Mouse (Mus musculus) fibroblast of lung, adult 2 months (primary cell): Measurements from ENCODE around the gene Klf4.

Experiments used
- DNase-seq: peaks from one replicate; pipeline ENCODE4 v3.0.0-alpha.2; 2011; ENCODE audit warnings: low read depth

Klf4 gene

GRCm38 (mm10) chr4:55532407-55533195 is at the start of gene Klf4:
Gene Klf4 (minus strand): TSS chr4:55532466.
- DNase-seq: peak; percentile 74

- no peak for DNase-seq
Observed at GRCm38 (mm10) chr4:55571432-55571831, 39.2 kb upstream of the Klf4 start.

- DNase-seq: no peak
Observed at GRCm38 (mm10) chr4:55567986-55568385, 35.7 kb upstream of the Klf4 start.

GRCm38 (mm10) chr4:55567575-55567974 is 35.3 kb upstream of the Klf4 start:
- no peak for DNase-seq

GRCm38 (mm10) chr4:55564317-55564716 is 32.1 kb upstream of the Klf4 start:
- no peak for DNase-seq

GRCm38 (mm10) chr4:55563050-55563449 is 30.8 kb upstream of the Klf4 start:
- no peak for DNase-seq

GRCm38 (mm10) chr4:55562062-55562461 is 29.8 kb upstream of the Klf4 start:
- DNase-seq: no peak

- no peak for DNase-seq
Observed at GRCm38 (mm10) chr4:55546869-55547268, 14.6 kb upstream of the Klf4 start.

- DNase-seq: no peak
Observed at GRCm38 (mm10) chr4:55542753-55543152, 10.5 kb upstream of the Klf4 start.

GRCm38 (mm10) chr4:55541654-55542053 is 9.4 kb upstream of the Klf4 start:
- DNase-seq: no peak

- DNase-seq: no peak
Observed at GRCm38 (mm10) chr4:55541221-55541620, 9.0 kb upstream of the Klf4 start.

- no peak for DNase-seq
Observed at GRCm38 (mm10) chr4:55535012-55535411, 2.7 kb upstream of the Klf4 start.

- no peak for DNase-seq
Observed at GRCm38 (mm10) chr4:55534510-55534909, 2.2 kb upstream of the Klf4 start.

GRCm38 (mm10) chr4:55533803-55534254 is 1.6 kb upstream of the Klf4 start:
- DNase-seq: no peak

GRCm38 (mm10) chr4:55533196-55533802 is 1.0 kb upstream of the Klf4 start:
- peak; percentile 44 for DNase-seq

GRCm38 (mm10) chr4:55531856-55532406 is 335 bp downstream of the Klf4 start:
- no peak for DNase-seq

- no peak for DNase-seq
Observed at GRCm38 (mm10) chr4:55531096-55531855, 990 bp downstream of the Klf4 start.

- no peak for DNase-seq
Observed at GRCm38 (mm10) chr4:55530731-55531095, 1.6 kb downstream of the Klf4 start.

- DNase-seq: peak; percentile 58
Observed at GRCm38 (mm10) chr4:55530236-55530635, 2.0 kb downstream of the Klf4 start.

- no peak for DNase-seq
Observed at GRCm38 (mm10) chr4:55528404-55528803, 3.9 kb downstream of the Klf4 start.

GRCm38 (mm10) chr4:55527931-55528330 is 4.3 kb downstream of the Klf4 start:
- no peak for DNase-seq
